Mouse (Mus musculus): ENCODE results near the gene Fabp7. TPM values are rescaled to one million over a fixed set of nuclear protein-coding genes. Genes with fewer than 3 reads are reported as not detected.

The Fabp7 gene
- total RNA-seq (2021), result not detected
- long read RNA-seq, experiment 1, result 0 reads
- long read RNA-seq, experiment 2, result 0 reads

DNA sequence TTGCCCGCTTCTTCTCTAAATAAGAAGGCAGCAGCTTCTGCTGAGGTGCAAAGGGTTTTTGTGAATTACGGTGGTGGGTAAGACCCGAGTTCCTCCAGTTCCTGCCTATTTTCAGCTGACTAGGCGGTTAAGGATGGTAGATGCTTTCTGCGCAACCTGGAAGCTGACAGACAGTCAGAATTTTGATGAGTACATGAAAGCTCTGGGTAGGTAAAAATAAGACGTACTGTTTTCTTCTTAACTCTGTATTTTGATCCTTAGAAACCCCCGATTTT is at the start of gene Fabp7:
Fabp7 (plus strand) TSS at position 6 of the 275 bp plus-strand sequence.
- intact Hi-C loops (cut with DNase I), result no loop called here
- DNase-seq, result no peak

DNA sequence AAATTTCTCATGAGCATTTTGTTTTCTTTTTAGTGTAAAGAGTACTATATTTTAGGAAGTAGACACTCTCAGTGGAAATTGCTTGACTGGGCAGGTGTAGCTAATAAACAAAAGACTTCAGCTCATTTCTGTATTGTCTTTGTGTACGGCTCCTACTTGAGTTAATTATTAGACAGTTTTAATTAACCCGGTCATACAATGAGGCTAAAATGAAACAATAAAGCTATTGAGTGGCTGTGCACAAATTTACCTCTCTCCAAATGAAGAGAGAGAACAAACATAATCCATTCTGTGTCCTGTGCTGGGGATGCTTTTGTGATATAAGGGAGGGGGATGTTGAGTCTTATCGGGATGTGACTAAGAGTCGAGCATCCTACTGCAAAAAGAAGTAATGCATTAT is 43.9 kb upstream of the Fabp7 start:
- intact Hi-C loops (cut with DNase I), result no loop called here
- DNase-seq, result no peak

DNA sequence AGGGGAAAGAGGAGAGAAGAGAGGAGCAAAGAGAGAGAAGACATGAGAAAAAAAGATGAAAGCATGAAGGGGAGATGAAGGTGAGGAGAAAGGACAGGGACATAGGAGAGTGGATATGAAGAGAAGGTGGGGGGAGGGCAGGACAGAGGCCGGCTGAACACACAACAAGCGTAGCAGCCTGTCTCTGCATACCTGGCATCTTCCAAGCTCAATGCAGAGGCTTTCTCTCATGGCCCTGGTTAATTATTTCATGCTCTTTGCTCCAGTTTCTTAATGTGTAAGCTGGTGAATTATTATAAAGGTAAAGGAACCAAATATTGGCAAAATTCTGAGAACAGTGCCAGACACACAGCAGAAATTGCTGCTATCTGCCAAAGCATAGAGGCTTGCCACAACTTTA is 43.3 kb upstream of the Fabp7 start:
- intact Hi-C loops (cut with DNase I), result no loop called here
- DNase-seq, result no peak

DNA sequence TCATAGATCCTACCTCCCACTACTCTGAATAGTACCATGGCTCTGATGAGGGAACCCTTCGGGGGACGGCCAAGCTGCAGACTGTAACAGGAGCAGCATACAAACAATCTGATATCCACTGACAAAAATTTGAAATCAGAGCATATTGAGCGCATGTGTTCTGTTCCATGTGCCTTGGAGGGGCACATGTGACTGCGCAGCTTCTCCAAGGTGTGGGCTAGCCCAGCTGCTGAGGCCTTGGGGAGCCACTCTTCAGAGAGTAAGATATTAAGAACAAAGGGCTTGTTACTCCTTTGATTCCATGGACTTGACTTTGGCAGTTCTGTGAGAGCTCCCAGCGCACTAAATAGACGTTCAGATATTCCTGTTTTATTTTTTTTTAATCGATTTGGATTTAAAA is 41.6 kb upstream of the Fabp7 start:
- intact Hi-C loops (cut with DNase I), result loop anchor here (1.0 kb wide), 1 partner anchor 98 kb away; no protein-coding TSS in a partner anchor
- DNase-seq, result no peak

DNA sequence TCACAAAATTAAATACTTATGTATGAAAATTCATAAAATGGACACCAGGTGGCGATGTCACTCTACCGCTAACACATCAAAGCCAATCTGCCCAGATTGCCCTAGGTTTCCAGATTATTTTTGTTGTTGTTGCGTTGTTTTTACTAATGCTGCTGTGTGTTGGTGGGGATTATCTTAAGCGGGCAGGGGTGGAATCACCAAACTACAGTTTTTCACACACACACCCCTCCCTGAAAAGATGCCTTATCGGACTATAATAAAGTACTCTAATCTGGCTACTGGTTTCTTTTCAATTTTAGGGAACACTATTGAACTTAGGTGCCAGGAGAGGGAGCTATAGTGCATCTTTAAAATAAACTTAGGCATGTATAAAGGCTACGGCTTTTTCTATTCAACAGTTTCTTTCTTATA is 41.1 kb upstream of the Fabp7 start:
- intact Hi-C loops (cut with DNase I), result loop anchor here (1.0 kb wide), 1 partner anchor 98 kb away; no protein-coding TSS in a partner anchor
- no peak for DNase-seq

DNA sequence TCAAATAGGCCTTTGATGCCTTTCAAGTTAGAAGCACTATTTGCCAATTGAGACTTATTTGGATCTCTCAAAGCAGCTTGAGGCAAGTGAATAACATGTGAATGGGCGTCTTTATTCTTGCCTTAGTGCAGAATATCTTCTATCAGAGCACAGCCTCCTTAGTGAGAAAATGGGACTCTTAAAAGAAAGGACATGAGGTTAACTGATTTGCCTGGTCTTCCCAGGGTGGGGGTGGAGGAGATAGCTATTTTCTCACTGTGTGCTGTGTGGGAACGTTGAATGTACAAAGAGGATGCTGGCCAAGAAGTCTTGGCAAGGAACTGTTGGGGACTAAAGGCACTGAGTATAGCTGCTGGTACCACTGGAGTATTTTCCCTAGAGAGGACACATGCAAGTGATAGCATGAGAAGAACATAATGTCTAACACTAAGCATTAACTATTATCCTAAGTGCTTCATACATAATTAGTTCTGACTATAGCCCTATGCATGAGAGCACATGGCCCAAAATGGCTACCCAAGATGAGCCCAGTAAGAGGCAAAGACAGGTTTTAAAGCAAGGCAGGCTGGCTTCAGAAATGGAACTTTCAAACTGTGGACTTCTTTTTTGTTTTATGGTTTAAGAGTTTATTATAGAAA is 40.4 kb upstream of the Fabp7 start:
- intact Hi-C loops (cut with DNase I), result no loop called here
- DNase-seq, result no peak

DNA sequence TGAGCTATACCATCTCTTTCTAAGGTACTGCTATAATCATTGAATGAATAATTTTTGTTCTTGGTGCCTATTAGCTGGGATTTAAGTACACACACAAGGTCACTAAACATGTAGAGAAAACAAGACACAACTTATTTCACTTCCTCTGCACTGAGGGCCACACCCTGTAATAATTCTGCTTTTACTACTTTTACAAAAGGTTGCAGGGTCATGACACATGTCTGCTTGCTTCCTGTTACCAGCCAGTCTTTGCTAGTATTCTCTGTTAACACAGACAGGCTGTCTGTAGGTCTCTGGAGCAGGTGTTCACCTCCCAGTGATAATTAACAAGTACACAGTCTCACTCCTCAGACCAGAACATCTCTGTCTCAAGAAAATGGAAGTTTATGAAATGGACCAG is 39.2 kb upstream of the Fabp7 start:
- intact Hi-C loops (cut with DNase I), result no loop called here
- no peak for DNase-seq

DNA sequence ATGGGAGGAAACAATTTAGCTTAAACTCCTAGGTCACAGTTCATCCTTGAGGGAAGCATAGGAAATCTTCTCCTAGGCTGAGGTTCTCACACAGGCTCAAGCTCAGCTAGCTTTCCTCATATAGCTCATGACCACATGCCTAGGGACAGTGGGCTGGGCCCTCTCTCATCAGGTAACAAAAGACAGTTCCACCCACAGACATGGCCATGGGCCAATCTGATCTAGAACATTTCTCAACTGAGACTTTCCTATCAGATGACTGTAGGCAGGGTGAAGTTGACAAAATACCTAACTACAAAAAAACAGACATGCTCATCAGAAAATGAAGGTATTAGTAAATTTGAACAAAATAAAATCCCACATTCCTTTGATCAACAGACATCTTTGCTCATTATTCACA is 37.6 kb upstream of the Fabp7 start:
- no peak for DNase-seq
- intact Hi-C loops (cut with DNase I), result no loop called here

DNA sequence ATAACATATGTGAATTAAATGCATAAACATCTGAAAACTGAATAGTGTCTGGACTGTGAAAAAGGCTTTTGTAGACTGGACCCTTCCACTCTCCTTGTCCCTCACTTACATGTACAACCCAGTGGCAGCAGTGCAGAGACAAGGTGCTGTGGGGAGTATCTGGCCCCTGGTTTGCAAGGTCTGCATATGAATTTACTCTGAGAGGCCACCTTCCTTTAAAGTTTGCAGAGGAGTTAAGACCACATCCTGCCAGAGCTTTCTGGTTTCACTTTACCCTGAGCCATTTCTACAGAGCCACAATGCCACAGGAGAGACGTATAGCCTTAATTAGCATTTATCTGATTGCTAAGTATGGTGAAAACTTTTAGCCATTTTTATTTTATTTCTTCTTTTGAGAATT is 31.3 kb upstream of the Fabp7 start:
- no peak for DNase-seq
- intact Hi-C loops (cut with DNase I), result no loop called here

DNA sequence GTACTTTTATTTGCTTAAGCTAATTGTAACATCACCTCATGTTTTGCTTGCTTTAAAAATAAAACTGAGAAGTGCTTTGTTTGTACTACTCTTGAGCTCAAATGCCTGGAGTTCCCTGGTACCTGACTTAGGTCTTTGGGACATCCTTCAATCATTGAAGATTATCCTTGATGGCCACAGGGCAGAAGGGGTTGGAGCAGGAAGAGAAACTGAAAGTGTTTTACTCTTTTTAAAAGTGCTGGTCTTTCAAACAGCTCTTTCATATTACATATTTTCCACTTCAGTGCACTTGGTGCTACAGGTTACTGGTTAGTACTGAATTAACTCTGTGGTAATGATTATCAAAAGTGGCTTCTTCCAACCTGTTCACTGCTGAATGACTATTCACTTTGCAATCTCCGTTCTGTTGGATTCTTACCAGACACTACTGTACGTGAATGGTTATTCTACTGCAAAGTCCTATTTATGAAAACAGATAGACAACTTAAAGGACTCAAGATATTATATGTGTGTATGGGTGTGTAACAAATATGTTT is 29.4 kb upstream of the Fabp7 start:
- intact Hi-C loops (cut with DNase I), result no loop called here
- DNase-seq, result no peak

DNA sequence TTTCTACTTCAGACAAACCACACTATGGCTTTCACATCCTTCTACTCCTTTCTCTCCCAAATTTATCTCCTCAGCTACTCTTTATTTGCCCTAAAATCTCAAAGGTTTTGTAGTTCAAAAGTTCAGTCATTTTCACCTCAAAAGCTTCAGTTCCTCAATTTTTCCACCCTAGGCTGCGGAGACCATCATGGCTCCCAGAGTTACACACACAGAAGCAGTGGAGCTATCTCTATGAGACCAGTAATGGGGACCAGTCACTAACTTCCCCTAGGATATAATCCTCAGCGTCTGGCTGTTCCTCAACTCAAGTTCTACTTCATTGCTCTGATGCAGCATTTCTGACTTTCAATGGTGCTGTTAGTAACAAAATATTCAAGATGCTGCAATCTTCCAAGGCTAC is 25.7 kb upstream of the Fabp7 start:
- DNase-seq, result no peak
- intact Hi-C loops (cut with DNase I), result no loop called here

DNA sequence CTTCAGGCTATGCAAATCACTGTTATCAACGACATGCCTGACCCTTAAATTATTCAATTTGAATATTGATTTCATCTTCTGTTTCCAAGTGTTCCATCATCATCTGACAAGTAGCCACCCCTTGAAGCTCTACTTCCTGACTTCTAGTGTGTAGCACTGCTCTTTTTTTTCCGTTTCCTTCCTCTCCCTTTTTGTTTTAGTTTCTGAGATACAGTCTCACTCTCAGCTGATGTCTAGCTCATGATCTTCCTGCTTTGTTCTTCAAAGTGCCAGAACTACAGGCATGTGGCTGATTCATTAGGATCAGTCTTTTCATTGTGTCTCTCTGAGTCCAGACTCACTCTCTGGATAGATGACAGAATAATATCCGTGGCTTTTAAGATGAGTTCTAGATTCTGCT is 24.0 kb upstream of the Fabp7 start:
- no peak for DNase-seq

DNA sequence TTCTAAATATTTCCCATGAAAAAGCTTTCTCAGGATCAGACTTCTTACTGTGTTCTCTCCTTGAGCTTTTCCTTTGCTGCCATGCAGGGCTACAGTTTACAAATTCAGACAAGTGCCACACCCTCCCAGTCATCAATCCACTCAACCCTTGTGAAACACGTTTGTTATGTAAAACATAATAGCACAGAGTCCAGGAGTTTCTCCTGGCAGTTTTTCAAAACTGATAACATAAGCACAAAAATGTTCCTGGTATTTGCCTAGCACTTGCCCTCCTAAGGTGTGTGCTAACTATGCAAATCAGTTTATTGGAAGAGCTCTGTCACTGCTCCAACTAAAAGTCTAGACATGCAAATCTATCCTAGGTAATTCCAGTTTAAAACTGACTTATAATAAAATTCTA is 21.6 kb upstream of the Fabp7 start:
- DNase-seq, result no peak
- intact Hi-C loops (cut with DNase I), result no loop called here

More for the DNA sequence above, 24.0 kb upstream of the Fabp7 start:
- intact Hi-C loops (cut with DNase I), result no loop called here

DNA sequence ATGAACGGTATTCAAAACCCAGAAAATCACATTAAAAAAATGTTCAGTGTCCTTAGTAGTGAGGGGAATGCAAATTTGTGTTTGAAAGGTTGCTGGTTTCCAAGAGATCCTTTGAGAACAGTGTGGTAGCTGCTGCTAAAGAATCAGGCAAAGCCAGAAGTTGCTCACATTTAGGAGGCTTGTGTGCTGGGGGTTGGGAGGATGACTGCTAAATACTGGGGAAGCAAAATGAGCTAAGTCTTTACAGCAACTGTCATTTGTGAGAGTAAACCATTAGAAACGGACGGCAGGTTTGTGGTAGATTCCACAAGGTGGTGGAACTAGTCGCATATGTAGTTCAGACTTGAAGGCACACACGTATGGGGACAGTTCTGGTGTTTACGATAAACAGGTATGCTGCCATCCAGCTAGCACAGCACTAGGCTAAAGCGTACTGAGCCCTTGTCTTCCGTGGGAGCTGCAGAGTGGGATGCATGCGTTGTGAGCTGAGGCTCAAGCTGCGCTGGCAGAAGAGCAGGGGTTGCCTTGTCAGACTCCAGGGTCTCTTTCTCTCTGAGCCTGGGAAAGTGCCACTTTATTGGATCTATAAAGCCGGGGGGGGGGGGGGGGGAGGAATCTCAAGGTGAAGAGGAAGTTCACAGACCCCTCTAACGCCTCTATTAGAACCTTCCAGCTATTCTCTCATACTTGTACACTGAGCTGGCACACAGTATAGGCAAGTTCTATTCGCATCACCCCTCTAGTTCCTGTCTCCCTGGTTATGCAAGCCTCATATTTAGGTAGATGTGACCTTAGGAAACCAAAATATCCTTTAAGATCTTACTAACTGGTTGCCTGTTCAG is 1.2 kb upstream of the Fabp7 start:
- intact Hi-C loops (cut with DNase I), result no loop called here

DNA sequence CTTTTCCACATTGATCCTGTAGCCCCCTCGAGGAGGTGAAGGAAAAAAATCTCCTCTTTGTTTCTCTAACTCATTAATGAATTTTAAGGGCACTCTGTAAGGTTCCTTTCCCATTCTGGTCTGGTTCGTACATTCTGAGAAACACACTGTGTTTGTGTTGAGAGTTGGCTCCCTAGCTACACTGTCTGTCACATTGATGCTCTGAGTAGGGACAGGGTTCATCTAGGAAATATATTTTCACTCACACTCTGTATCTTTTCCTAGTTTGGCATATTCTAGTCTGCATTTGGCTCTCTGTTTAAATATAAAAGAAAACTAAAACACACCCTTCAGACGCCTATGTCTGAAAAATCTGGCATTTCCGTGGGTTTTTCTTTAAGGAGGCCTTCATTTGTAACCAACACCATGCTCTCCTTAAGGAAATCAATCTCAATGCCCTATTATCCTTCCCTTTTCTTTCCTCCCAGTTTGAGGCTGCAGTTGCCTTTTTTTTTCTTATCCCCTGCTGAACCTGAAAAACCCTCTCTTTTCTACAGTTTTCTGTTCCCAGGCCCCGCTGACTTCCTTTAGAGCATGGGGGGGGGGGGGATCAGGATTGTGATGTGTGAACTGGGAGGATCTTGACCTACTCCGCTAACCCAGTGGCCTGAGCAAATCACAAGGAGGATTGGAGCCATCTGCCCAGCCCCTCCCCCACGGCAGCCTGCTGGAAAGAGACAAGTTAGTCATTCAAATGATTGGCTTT is 378 bp upstream of the Fabp7 start:
- intact Hi-C loops (cut with DNase I), result no loop called here
- DNase-seq, result peak; percentile 20 to 28

More for the DNA sequence above, 1.2 kb upstream of the Fabp7 start:
- DNase-seq, result no peak

DNA sequence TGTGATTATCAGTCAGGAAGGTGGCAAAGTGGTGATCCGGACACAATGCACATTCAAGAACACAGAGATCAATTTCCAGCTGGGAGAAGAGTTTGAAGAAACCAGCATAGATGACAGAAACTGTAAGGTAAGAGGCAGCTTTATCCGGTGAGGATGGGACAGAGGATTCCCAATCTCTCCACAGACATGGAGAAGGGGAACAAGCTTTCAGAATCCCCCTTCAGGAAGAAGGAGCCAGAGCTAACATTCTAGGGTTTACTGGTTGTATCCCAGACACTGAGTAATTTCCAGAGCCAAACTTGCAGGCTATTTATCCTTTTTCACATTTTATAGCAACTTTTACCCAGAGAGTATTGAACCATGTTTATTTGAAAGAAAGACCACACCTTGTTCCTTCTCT is 871 bp downstream of the Fabp7 start:
- intact Hi-C loops (cut with DNase I), result no loop called here
- no peak for DNase-seq

DNA sequence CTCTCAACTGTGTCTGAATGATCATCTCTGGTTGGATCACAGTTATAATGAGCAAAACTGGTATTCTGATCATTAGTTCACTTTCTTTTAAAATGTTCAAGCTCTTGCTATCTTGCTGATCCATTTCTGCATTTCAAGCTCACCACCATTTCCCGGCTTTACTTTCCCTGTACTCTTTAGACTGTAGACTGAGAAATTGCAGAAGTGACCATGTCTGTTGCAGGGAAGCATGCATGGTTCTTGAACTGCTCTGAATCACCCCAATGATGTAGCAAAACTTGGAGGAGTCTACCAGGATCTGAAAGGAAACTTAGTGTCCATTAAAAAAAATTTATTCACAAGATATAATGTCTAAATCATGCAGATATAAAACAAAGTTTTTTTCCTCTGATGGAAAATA is 8.3 kb downstream of the Fabp7 start:
- no peak for DNase-seq
- intact Hi-C loops (cut with DNase I), result no loop called here

DNA sequence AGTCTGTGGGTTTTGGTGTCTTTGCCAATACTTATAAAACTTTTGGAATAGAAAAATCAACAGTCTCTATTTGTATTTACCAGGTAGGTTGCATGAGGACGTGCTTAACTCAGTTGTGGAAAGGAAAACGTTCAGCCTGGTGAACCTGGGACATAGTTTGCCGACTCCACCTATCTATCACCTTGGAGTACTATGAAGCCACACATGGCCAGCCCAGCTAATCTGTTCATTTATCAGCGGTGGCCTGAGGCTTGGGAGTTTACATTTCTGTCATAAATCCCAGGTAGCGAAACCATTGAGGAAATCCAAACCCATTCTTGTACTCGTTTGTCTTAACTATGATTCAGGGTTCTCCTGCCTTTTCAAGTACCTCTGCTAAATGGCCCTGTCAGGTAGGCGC is 9.3 kb downstream of the Fabp7 start, which contains the start of gene Smpdl3a:
Smpdl3a (plus strand) TSS at position 318 of the 400 bp plus-strand sequence.
- no peak for DNase-seq
- intact Hi-C loops (cut with DNase I), result no loop called here

DNA sequence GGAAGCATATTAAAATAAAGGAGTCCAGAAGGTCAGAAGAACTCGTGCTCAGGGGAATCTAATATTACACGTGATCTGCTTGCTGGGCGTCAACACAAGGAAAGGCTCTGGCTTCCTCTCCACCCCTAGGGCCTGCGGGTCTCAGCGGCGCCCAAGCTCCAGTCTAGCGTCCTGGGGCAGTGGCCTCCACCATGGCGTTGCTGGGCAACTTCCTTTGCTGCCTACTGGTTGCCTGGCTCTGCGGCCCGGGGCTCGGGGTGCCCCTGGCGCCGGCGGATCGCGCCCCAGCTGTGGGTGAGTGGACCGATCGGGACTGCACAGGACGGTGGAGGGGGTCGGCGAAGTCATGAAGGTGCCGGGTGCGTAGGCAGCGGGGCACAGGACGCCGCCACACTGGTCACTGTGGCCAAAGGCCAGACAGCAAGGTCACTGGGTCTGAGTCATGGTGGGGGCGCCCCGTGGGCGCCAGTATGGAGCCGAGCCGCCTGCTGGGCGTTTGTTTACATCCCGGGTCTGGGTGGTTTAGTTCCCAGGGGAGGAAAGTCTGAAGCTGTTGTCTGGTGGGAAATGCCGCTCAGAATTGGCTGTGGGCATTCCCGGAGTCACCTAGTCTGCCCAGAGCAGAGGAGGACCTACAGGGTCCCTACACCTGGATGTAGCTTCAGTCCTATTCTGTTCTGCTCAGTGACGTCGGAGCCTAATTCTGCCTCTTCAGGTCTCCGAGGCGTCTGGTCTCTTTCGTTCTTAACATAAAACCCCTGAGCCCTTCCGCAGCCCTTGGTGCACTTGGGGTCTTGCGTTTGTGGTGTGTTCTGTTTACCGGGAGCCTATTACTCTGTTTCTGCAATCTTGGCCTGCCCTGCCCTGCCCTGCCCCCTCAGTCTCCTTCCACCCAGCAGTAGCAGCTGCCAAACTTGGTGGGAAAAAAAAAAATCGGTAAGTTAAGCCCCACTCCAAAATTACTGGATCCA is 10.1 kb downstream of the Fabp7 start:
- peak; percentile 17 to 52 for DNase-seq
- intact Hi-C loops (cut with DNase I), result no loop called here

DNA sequence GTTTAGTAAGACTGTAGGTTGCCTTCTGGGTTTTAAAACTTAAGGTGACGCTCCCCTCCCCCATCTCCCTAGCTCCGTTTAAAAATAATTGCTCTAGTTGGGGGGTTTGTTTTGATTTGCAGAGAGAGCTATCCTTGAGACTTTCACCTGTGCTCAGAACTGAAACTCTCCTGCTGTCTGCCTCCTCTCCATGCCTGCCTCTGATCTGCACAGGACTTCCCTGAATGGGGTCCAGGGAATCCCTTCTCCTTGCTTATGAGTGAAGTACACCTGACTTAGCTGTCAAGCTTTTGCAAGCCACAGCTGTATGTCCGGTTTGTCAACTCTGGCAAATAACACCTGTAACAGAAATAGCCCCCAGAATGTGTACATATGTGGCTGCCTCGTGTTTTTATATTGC is 10.9 kb downstream of the Fabp7 start:
- intact Hi-C loops (cut with DNase I), result no loop called here
- DNase-seq, result no peak

All from gastrocnemius, postnatal 36 days (tissue).